Mouse (Mus musculus): ENCODE results near the gene Il11ra1. TPM values are rescaled to one million over a fixed set of nuclear protein-coding genes. Genes with fewer than 3 reads are reported as not detected.

The Il11ra1 gene
- polyA plus RNA-seq, 1 experiment: 4.7 TPM

- Histone ChIP-seq H3K4me1 (ENCODE audit: control insufficient read depth, insufficient read depth, low read length) (no peaks in the 10 kb centered on the region), H3K9ac (ENCODE audit: low read depth, poor library complexity, severe bottlenecking) (peak within 1 kb of the TSS; percentile 64), H3K9me3 (replicated peaks; ENCODE audit: control insufficient read depth, insufficient read depth, low read length, poor library complexity, severe bottlenecking) (no peaks in the 10 kb centered on the region), H3K36me3 (ENCODE audit: control insufficient read depth, insufficient read depth, low read length, poor library complexity, severe bottlenecking) (peaks cover 8% of the 10 kb centered on the region), H3K4me3 (ENCODE audit: low read depth, low read length) (peak within 1 kb of the TSS; percentile 93), H3K27me3 (ENCODE audit: control insufficient read depth, insufficient read depth, low read length, poor library complexity, severe bottlenecking) (no peaks in the 10 kb centered on the region), H3K27ac (ENCODE audit: insufficient read depth, low read length) (peak within 1 kb of the TSS; percentile 36; the same call in 1 of the 2 replicates)
- TF ChIP-seq EP300 (IDR thresholded peaks at IDR 0.05; ENCODE audit: insufficient read depth, low read depth, low read length) (no peak), CTCF (IDR thresholded peaks at IDR 0.05; ENCODE audit: low read depth, low read length) (no peak), POLR2A (IDR thresholded peaks at IDR 0.05; ENCODE audit: insufficient read depth, low read length) (no peak)
These were observed 55.1 kb downstream of the Il11ra1 start, which contains the start of gene Galt for GRCm38 (mm10) chr4:41754797-41755337. TSS of gene Galt (plus strand) at chr4:41755228.

GRCm38 (mm10) chr4:41755338-41756305, 55.8 kb downstream of the Il11ra1 start, which contains the start of gene Sigmar1:
TSS of gene Sigmar1 (minus strand) at chr4:41756157.
- H3K27me3 ChIP-seq (ENCODE audit: control insufficient read depth, insufficient read depth, low read length, poor library complexity, severe bottlenecking): no peaks in the 10 kb centered on the region
- peak within 1 kb of the TSS; percentile 36; the same call in 1 of the 2 replicates for H3K27ac ChIP-seq (ENCODE audit: insufficient read depth, low read length)
- peak within 1 kb of the TSS; percentile 64 for H3K9ac ChIP-seq (ENCODE audit: low read depth, poor library complexity, severe bottlenecking)
- H3K9me3 ChIP-seq (replicated peaks; ENCODE audit: control insufficient read depth, insufficient read depth, low read length, poor library complexity, severe bottlenecking): no peaks in the 10 kb centered on the region
- H3K4me3 ChIP-seq (ENCODE audit: low read depth, low read length): peak within 1 kb of the TSS; percentile 93
- TF ChIP-seq POLR2A (IDR thresholded peaks at IDR 0.05; ENCODE audit: insufficient read depth, low read length): peak; percentile 68
- peak; percentile 72 for TF ChIP-seq CTCF (IDR thresholded peaks at IDR 0.05; ENCODE audit: low read depth, low read length)
- no peak for TF ChIP-seq EP300 (IDR thresholded peaks at IDR 0.05; ENCODE audit: insufficient read depth, low read depth, low read length)
- no peaks in the 10 kb centered on the region for H3K4me1 ChIP-seq (ENCODE audit: control insufficient read depth, insufficient read depth, low read length)
- H3K36me3 ChIP-seq (ENCODE audit: control insufficient read depth, insufficient read depth, low read length, poor library complexity, severe bottlenecking): peaks cover 8% of the 10 kb centered on the region

- Histone ChIP-seq H3K4me3 (ENCODE audit: low read depth, low read length) (peak overlapping the region; percentile 93), H3K27me3 (ENCODE audit: control insufficient read depth, insufficient read depth, low read length, poor library complexity, severe bottlenecking) (no peaks in the 10 kb centered on the region), H3K9ac (ENCODE audit: low read depth, poor library complexity, severe bottlenecking) (peak overlapping the region; percentile 64), H3K4me1 (ENCODE audit: control insufficient read depth, insufficient read depth, low read length) (peaks cover 3% of the 10 kb centered on the region), H3K9me3 (replicated peaks; ENCODE audit: control insufficient read depth, insufficient read depth, low read length, poor library complexity, severe bottlenecking) (no peaks in the 10 kb centered on the region), H3K36me3 (ENCODE audit: control insufficient read depth, insufficient read depth, low read length, poor library complexity, severe bottlenecking) (peaks cover 8% of the 10 kb centered on the region), H3K27ac (ENCODE audit: insufficient read depth, low read length) (no peak overlapping the region)
- TF ChIP-seq EP300 (IDR thresholded peaks at IDR 0.05; ENCODE audit: insufficient read depth, low read depth, low read length) (no peak), POLR2A (IDR thresholded peaks at IDR 0.05; ENCODE audit: insufficient read depth, low read length) (no peak), CTCF (IDR thresholded peaks at IDR 0.05; ENCODE audit: low read depth, low read length) (no peak)
These were observed 56.7 kb downstream of the Il11ra1 start for GRCm38 (mm10) chr4:41756440-41756839.

DNA sequence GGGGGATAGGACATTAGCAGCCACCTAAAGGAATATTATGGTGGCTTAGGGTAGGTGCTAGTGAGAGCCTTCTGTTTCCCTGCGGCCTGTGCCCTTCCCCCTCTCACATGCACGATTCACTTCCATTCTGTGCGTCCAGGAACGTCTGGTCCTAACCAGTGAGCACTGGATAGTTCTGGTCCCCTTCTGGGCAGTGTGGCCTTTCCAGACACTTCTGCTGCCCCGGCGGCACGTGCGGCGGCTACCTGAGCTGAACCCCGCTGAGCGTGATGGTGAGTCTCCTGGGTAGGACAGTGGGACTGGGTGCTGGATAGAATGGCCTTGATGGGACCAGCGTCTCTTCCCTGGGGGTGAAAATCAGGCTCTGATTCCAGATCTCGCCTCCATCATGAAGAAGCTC, 57.5 kb downstream of the Il11ra1 start:
- Histone ChIP-seq H3K9me3 (replicated peaks; ENCODE audit: control insufficient read depth, insufficient read depth, low read length, poor library complexity, severe bottlenecking) (no peaks in the 10 kb centered on the region), H3K4me3 (ENCODE audit: low read depth, low read length) (no peak overlapping the region), H3K27me3 (ENCODE audit: control insufficient read depth, insufficient read depth, low read length, poor library complexity, severe bottlenecking) (no peaks in the 10 kb centered on the region), H3K36me3 (ENCODE audit: control insufficient read depth, insufficient read depth, low read length, poor library complexity, severe bottlenecking) (peaks cover 8% of the 10 kb centered on the region), H3K4me1 (ENCODE audit: control insufficient read depth, insufficient read depth, low read length) (peaks cover 3% of the 10 kb centered on the region), H3K9ac (ENCODE audit: low read depth, poor library complexity, severe bottlenecking) (no peak overlapping the region), H3K27ac (ENCODE audit: insufficient read depth, low read length) (no peak overlapping the region)
- TF ChIP-seq CTCF (IDR thresholded peaks at IDR 0.05; ENCODE audit: low read depth, low read length) (no peak), EP300 (IDR thresholded peaks at IDR 0.05; ENCODE audit: insufficient read depth, low read depth, low read length) (no peak), POLR2A (IDR thresholded peaks at IDR 0.05; ENCODE audit: insufficient read depth, low read length) (no peak)

DNA sequence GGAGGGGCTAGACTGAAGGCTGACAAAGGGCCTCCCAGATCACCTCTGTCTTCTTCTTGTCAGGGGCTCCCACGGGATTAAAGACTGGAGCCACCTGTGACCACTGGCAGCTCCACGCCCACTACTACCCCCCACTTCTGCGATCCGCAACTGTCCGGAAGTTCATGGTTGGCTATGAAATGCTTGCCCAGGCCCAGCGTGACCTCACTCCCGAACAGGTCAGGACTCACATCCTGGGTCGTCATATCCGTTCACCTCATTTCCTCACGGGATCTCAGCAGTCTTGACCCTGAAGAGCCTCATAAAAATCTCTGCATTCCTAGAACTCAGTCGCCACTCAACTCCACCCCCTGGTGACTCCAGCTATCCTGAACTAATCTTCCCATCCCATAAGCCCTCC, 58.2 kb downstream of the Il11ra1 start:
- no peaks in the 10 kb centered on the region for H3K27me3 ChIP-seq (ENCODE audit: control insufficient read depth, insufficient read depth, low read length, poor library complexity, severe bottlenecking)
- no peak overlapping the region for H3K4me3 ChIP-seq (ENCODE audit: low read depth, low read length)
- no peak overlapping the region for H3K27ac ChIP-seq (ENCODE audit: insufficient read depth, low read length)
- no peaks in the 10 kb centered on the region for H3K9me3 ChIP-seq (replicated peaks; ENCODE audit: control insufficient read depth, insufficient read depth, low read length, poor library complexity, severe bottlenecking)
- no peak overlapping the region for H3K9ac ChIP-seq (ENCODE audit: low read depth, poor library complexity, severe bottlenecking)
- peaks cover 8% of the 10 kb centered on the region for H3K36me3 ChIP-seq (ENCODE audit: control insufficient read depth, insufficient read depth, low read length, poor library complexity, severe bottlenecking)
- TF ChIP-seq EP300 (IDR thresholded peaks at IDR 0.05; ENCODE audit: insufficient read depth, low read depth, low read length): no peak
- TF ChIP-seq CTCF (IDR thresholded peaks at IDR 0.05; ENCODE audit: low read depth, low read length): no peak
- TF ChIP-seq POLR2A (IDR thresholded peaks at IDR 0.05; ENCODE audit: insufficient read depth, low read length): no peak
- H3K4me1 ChIP-seq (ENCODE audit: control insufficient read depth, insufficient read depth, low read length): peaks cover 3% of the 10 kb centered on the region
